19 mouse cellular contexts compared by ENCODE assay signal in genomic region chr6:82748106-82748672, GRCm38 (mm10). TPM values are rescaled to one million over a fixed set of nuclear protein-coding genes. Genes with fewer than 3 reads are reported as not detected.
DNase-seq lines count a peak whose midpoint lies in the region; ATAC-seq lines count a peak whose summit lies in the region.
"Had no signal": no experiment of that assay in that cellular context is flagged by ENCODE, and none has a peak within 500 bp of the region (broad histone marks: within the 10 kb centered on the region; RNA-seq: fewer than 3 reads in every experiment).

No protein-coding gene starts in this region.

- no peak overlapping the region for H3K27ac ChIP-seq in heart, embryonic 11.5 days (ENCODE audit: low read depth, low read length)
- peak overlapping the region; percentile 87 for H3K27ac ChIP-seq in heart, embryonic 16.5 days (ENCODE audit: low read length)
- H3K27ac ChIP-seq: embryonic facial prominence, embryonic 12.5 days; forebrain, embryonic 15.5 days; limb, embryonic 15.5 days; midbrain, embryonic 10.5 days; neural tube, embryonic 12.5 days; stomach, embryonic 15.5 days had no signal

- H3K9ac ChIP-seq in heart, embryonic 11.5 days (ENCODE audit: low read depth, low read length), result no peak overlapping the region
- H3K9ac ChIP-seq in heart, embryonic 16.5 days (ENCODE audit: low read length), result no peak overlapping the region
- H3K9ac ChIP-seq: embryonic facial prominence, embryonic 12.5 days; forebrain, embryonic 15.5 days; limb, embryonic 15.5 days; liver, postnatal 0 days; neural tube, embryonic 12.5 days; stomach, embryonic 15.5 days had no signal

- H3K36me3 ChIP-seq in heart, embryonic 11.5 days (ENCODE audit: control insufficient read depth, insufficient read depth, low read length), result peaks cover 7% of the 10 kb centered on the region; the same call in 1 of the 2 replicates
- H3K36me3 ChIP-seq in heart, embryonic 16.5 days (ENCODE audit: control insufficient read depth, insufficient read depth), result peaks cover 15% of the 10 kb centered on the region
- H3K36me3 ChIP-seq: forebrain, embryonic 15.5 days had no signal

- H3K4me2 ChIP-seq in heart, embryonic 11.5 days, result no peak overlapping the region
- no peak overlapping the region for H3K4me2 ChIP-seq in heart, embryonic 16.5 days (ENCODE audit: low read depth, low read length)
- H3K4me2 ChIP-seq: embryonic facial prominence, embryonic 12.5 days; forebrain, embryonic 15.5 days; limb, embryonic 15.5 days; neural tube, embryonic 12.5 days; stomach, embryonic 15.5 days had no signal

- H3K4me3 ChIP-seq in heart, embryonic 11.5 days (ENCODE audit: low read depth, low read length), result no peak overlapping the region
- no peak overlapping the region for H3K4me3 ChIP-seq in heart, embryonic 16.5 days (ENCODE audit: low read length)
- H3K4me3 ChIP-seq: embryonic facial prominence, embryonic 12.5 days; forebrain, embryonic 15.5 days; limb, embryonic 15.5 days; midbrain, embryonic 10.5 days; neural tube, embryonic 12.5 days; stomach, embryonic 15.5 days had no signal

- no peaks in the 10 kb centered on the region for H3K9me3 ChIP-seq in heart, embryonic 11.5 days (replicated peaks; ENCODE audit: control insufficient read depth, low read length)
- H3K9me3 ChIP-seq in heart, embryonic 16.5 days (replicated peaks; ENCODE audit: control insufficient read depth, low read length), result no peaks in the 10 kb centered on the region
- H3K9me3 ChIP-seq: embryonic facial prominence, embryonic 12.5 days; forebrain, embryonic 15.5 days; limb, embryonic 15.5 days; midbrain, embryonic 10.5 days; neural tube, embryonic 12.5 days; stomach, embryonic 15.5 days had no signal

- 81% methylated on average over 9 of the region's 9 CpGs for WGBS in heart, embryonic 11.5 days (ENCODE audit: insufficient replicate concordance)
- WGBS in heart, embryonic 16.5 days, result 73% methylated on average over 9 of the region's 9 CpGs

- H3K27me3 ChIP-seq in heart, embryonic 11.5 days (ENCODE audit: control insufficient read depth, insufficient read depth, low read length), result no peaks in the 10 kb centered on the region
- no peaks in the 10 kb centered on the region for H3K27me3 ChIP-seq in heart, embryonic 16.5 days (ENCODE audit: control insufficient read depth, insufficient read depth, low read length)
- H3K27me3 ChIP-seq: embryonic facial prominence, embryonic 12.5 days; forebrain, embryonic 15.5 days; limb, embryonic 15.5 days; neural tube, embryonic 12.5 days; stomach, embryonic 15.5 days had no signal

- peaks cover 15% of the 10 kb centered on the region for H3K4me1 ChIP-seq in heart, embryonic 11.5 days (ENCODE audit: control insufficient read depth, insufficient read depth, low read length)
- H3K4me1 ChIP-seq in heart, embryonic 16.5 days (ENCODE audit: control insufficient read depth, insufficient read depth, low read length), result peaks cover 25% of the 10 kb centered on the region
- H3K4me1 ChIP-seq: embryonic facial prominence, embryonic 12.5 days; forebrain, embryonic 15.5 days; midbrain, embryonic 10.5 days; neural tube, embryonic 12.5 days; stomach, embryonic 15.5 days had no signal

- peak; percentile 12 to 28 for DNase-seq in cerebellum, adult 18-20 months
- DNase-seq in cerebellum, adult 11 months, result no peak
- DNase-seq in heart, adult 11 months, result peak; percentile 96
- peak; percentile 67 for DNase-seq in adrenal gland, postnatal 10 days
- no peak for DNase-seq in thymus, postnatal 10 days (ENCODE audit: low spot score in 2 of 2)
- no peak for DNase-seq in kidney, postnatal 4 days
- DNase-seq: kidney, adult 8-10 months; kidney, postnatal 25 days; liver, postnatal 0 days; lung, postnatal 14 days; spleen, adult 18-20 months had no signal

- ATAC-seq in heart, embryonic 11.5 days (replicated peaks; ENCODE audit: insufficient number of reproducible peaks, low FRiP score, low TSS enrichment), result no peak
- no peak for ATAC-seq in heart, embryonic 16.5 days (replicated peaks; ENCODE audit: extremely low read depth, insufficient read depth, low FRiP score)
- ATAC-seq: forebrain, embryonic 15.5 days; liver, postnatal 0 days had no signal

RNA-seq across cellular contexts. Expression of gene Hk2, which starts 26.1 kb away (rescaled TPM):
- 44.3 and 49.5 TPM in 2 replicates for polyA plus RNA-seq in heart, embryonic 11.5 days (2014; fragmentation: Nextera tagmentation; extraction: Ambion mirVana)
- 100 to 1,000 TPM in 1 of 2 experiments, 10 to 100 TPM in 1; 55.7 to 119 TPM for total RNA-seq in adrenal gland, postnatal 10 days (2021)
- polyA plus RNA-seq in heart, embryonic 16.5 days (2015; fragmentation: Nextera tagmentation; extraction: Ambion mirVana), result 37.4 and 46.7 TPM in 2 replicates

RNA-seq across cellular contexts. Expression of gene Pole4, which starts 43.0 kb away (rescaled TPM):
- 111 and 122 TPM in 2 replicates for polyA plus RNA-seq in heart, embryonic 11.5 days (2014; fragmentation: Nextera tagmentation; extraction: Ambion mirVana)
- 10 to 100 TPM; 37.9 to 41.8 TPM for total RNA-seq in adrenal gland, postnatal 10 days (2021)
- 81.5 and 90.4 TPM in 2 replicates for polyA plus RNA-seq in heart, embryonic 16.5 days (2015; fragmentation: Nextera tagmentation; extraction: Ambion mirVana)

Comparison
In these comparisons a context has a peak if more than half of its experiments do, and no peak if none do; other contexts are left out.
1. DNase-seq: peak in cerebellum, adult 18-20 months (2 of 2), heart, adult 11 months (single experiment) and adrenal gland, postnatal 10 days (single experiment); none in cerebellum, adult 11 months (single experiment), thymus, postnatal 10 days (0 of 2) and kidney, postnatal 4 days (0 of 2).